Mouse (Mus musculus) E14TG2a.4 (cell line): ENCODE results near the gene Rbfox1.
A peak's percentile ranks its signal among the peaks of the same experiment; 100 is the strongest.

Experiments
- H3K27me3 ChIP-seq: 2 replicates; pipeline ENCODE4 v1.6.1; 2014; ENCODE audit warnings: low read length, control low read depth; ENCODE audit not compliant: insufficient read depth
- H3K36me3 ChIP-seq: 2 replicates; pipeline ENCODE4 v1.6.1; 2014; ENCODE audit warnings: low read length, control low read depth; ENCODE audit not compliant: insufficient read depth
- H3K4me1 ChIP-seq: replicated peaks from 2 replicates; pipeline ENCODE4 v1.6.1; 2014; ENCODE audit warnings: low read depth, low read length, control low read depth
- H3K4me3 ChIP-seq: replicated peaks from 2 replicates; pipeline ENCODE4 v1.5.1; 2014; ENCODE audit warnings: mild to moderate bottlenecking, low read length
- H3K9me3 ChIP-seq: 2 replicates; pipeline ENCODE4 v1.6.1; 2014; ENCODE audit warnings: low read length, control low read depth
- CTCF ChIP-seq: conservative IDR thresholded peaks from 2 replicates; pipeline ENCODE4 v1.5.1; 2014; ENCODE audit warnings: low read length
- NANOG ChIP-seq: IDR thresholded peaks from 2 replicates; pipeline ENCODE4 v1.6.1; 2014; ENCODE audit warnings: borderline replicate concordance, low read length, mixed read lengths
- POU5F1 ChIP-seq: IDR thresholded peaks from 2 replicates; pipeline ENCODE4 v1.6.1; 2014; ENCODE audit warnings: low read length, borderline replicate concordance

Gene Rbfox1

DNA sequence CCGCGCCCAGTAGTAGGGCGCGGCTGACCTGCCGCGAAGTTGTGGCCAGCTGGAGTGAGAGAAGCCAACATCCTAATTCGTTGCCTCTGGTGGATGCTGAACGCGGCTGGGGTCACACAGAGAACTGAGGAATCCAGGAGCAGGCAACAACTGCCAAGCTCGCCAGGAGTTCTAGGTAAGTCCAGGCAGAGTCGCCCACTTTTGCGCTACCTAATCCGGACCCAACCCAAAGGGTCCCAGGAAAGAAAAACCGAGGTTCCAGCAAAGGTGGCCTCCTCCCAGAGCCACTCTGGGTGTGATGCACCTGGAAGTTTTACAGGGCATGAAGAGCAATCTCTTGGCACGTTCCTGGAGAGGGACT, 515 bp downstream of the Rbfox1 start:
- TF ChIP-seq POU5F1 (no peak), NANOG (no peak), CTCF (no peak)
- Histone ChIP-seq H3K27me3 (peaks cover 47% of the 10 kb centered on the region), H3K4me3 (peak overlapping the region; percentile 74), H3K4me1 (peaks cover 17% of the 10 kb centered on the region), H3K36me3 (no peaks in the 10 kb centered on the region), H3K9me3 (no peaks in the 10 kb centered on the region)

DNA sequence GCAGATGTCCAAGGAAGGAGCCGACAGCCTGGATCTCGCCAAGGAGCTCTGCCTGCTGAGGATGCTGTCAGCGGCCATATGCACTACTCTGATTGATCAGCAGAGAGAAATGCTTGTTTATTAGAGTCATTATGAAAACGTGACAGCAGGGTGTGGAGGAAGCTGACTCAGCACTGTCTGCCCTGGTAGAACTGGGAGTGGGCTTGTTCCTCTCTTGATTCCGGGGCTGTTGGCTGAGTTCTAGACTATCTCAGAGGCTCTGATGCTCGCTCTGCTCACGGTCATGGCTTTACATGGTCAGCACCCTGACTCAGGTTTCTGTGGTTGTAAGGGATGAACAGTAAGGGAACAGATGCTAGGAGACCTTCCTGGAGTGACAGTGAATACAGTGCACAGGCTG, 10.4 kb downstream of the Rbfox1 start:
- no peaks in the 10 kb centered on the region for H3K9me3 ChIP-seq
- H3K36me3 ChIP-seq: no peaks in the 10 kb centered on the region
- no peaks in the 10 kb centered on the region for H3K4me1 ChIP-seq
- TF ChIP-seq POU5F1 (no peak), CTCF (no peak), NANOG (no peak)
- no peaks in the 10 kb centered on the region for H3K27me3 ChIP-seq
- no peak overlapping the region for H3K4me3 ChIP-seq

DNA sequence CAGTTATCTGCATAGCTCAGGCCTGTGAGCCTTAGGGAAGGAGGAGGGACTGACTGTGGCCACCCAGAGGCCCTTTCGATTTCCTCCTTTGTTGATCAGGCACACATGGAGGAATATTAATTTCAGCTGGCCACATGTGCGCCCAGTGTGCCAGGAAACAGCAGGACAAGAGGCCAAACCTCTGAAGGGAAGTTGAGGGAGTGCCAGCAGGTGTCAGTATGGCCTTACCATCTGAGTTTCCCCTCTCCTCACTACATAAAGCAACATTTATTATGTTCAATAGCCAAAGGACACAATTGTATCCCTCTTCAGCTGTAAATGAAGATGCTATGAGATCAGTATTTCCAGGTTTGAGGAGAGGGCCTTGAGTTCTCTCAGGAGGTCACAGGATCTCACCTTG, 13.2 kb downstream of the Rbfox1 start:
- H3K9me3 ChIP-seq: no peaks in the 10 kb centered on the region

DNA sequence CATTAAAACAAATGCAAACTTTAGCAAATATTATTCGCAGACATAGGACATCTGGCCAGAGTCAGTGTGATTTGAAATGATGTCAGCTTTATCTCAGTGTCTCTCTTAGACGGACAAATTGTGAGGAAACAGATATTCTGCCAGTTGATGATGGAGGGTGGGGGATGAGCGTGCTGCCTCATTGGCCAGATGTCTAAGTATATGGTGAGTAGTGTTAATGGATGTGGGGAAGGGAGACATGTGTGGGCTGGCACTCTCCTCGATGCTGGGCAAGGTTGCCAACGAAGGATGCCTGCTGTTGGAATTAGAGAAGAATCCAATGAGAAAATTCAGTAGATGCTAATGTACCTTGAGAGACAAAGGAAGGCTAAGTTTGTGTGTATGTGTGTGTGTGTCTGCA, 25.6 kb downstream of the Rbfox1 start:
- no peaks in the 10 kb centered on the region for H3K9me3 ChIP-seq
- H3K4me1 ChIP-seq: no peaks in the 10 kb centered on the region
- no peaks in the 10 kb centered on the region for H3K36me3 ChIP-seq
- H3K27me3 ChIP-seq: no peaks in the 10 kb centered on the region
- no peak overlapping the region for H3K4me3 ChIP-seq
- no peak for TF ChIP-seq CTCF
- no peak for TF ChIP-seq NANOG
- TF ChIP-seq POU5F1: no peak

More for the DNA sequence above, 13.2 kb downstream of the Rbfox1 start:
- no peaks in the 10 kb centered on the region for H3K27me3 ChIP-seq
- H3K36me3 ChIP-seq: no peaks in the 10 kb centered on the region
- no peak for TF ChIP-seq CTCF
- no peaks in the 10 kb centered on the region for H3K4me1 ChIP-seq
- no peak overlapping the region for H3K4me3 ChIP-seq

DNA sequence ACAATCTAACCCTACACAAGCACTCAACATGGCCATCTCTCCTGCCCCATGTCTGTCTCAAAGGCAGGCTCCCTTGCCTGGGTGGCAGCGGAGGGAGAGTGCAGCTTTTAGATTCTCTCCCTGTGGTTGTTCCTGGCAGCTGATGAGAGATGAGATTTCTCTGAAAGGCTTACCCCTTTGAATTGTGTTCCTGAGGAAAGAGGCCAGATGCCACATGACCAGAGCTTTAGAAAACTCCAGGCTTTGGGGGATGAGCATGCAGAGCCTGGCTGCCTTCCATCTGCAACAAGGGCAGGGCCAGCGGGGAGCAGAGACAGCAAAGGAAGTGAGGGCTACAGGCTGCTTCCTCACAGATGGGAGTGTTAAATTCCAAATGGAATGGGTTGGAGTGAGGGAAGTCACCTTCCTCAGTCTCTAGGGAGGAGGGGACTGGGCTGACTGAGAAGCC, 26.7 kb downstream of the Rbfox1 start:
- Histone ChIP-seq H3K27me3 (no peaks in the 10 kb centered on the region), H3K36me3 (no peaks in the 10 kb centered on the region), H3K4me1 (no peaks in the 10 kb centered on the region), H3K9me3 (no peaks in the 10 kb centered on the region), H3K4me3 (no peak overlapping the region)
- no peak for TF ChIP-seq POU5F1
- TF ChIP-seq NANOG: no peak
- no peak for TF ChIP-seq CTCF

DNA sequence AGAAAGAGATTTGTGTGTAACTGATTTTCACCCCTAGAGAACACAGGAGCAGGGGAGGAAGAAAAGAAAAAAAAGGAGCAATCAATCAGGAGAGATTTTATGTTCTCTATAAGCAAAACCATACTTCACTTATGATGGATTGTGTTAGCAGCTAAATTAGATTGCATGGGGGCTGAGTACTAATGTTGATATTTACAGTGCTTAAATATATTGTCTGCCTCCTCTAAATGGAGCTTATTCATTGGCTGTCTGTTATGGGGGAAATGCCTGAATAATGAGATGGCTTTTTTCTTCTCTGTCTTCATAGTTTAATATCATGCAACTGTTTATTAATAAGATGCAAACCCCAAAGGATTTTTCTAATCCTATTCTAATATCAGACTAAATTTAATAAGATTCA, 32.8 kb downstream of the Rbfox1 start:
- Histone ChIP-seq H3K4me3 (no peak overlapping the region), H3K9me3 (no peaks in the 10 kb centered on the region), H3K4me1 (no peaks in the 10 kb centered on the region), H3K27me3 (no peaks in the 10 kb centered on the region), H3K36me3 (no peaks in the 10 kb centered on the region)
- no peak for TF ChIP-seq NANOG
- no peak for TF ChIP-seq CTCF
- no peak for TF ChIP-seq POU5F1

DNA sequence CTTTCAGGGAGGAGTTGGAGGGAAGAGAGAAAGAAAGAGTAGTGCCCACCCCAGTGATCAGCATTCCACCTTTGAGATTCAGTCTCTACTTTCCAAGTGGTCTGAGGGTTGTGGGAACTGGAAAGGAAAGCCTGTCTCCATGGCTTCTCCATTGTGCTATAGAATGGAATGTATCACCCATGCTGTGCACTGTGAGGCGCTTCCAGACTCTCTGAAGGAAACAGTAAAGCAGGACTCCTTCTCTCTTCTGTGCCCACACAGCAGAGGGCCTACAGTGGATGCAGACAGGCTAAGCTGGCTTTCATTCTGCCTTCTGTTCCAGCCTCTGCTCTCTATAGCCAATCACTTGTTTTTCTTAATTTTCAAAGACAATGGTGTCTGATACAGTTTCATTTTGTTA, 41.8 kb downstream of the Rbfox1 start:
- Histone ChIP-seq H3K36me3 (no peaks in the 10 kb centered on the region), H3K27me3 (no peaks in the 10 kb centered on the region), H3K4me1 (peaks cover 19% of the 10 kb centered on the region), H3K9me3 (no peaks in the 10 kb centered on the region), H3K4me3 (no peak overlapping the region)
- TF ChIP-seq POU5F1: no peak
- TF ChIP-seq CTCF: no peak
- no peak for TF ChIP-seq NANOG

DNA sequence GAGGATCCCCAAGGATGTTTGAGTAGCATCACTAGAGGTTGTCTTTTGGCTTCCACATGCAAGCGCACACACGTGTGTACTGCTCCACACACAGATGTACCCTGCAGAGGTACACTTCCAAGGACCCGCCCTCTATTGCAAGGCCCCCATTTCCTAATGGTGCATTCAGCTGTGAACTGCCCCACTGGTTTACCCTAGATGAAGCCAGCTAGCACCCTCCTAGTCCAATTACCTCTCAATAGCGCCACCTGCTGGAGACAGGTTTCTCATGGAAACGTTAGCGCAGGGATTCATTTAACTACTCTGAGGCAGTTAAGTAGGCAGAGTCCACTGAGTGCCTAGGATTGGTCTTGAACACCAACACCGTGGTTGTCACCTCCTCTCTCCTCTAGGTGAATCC, 46.5 kb downstream of the Rbfox1 start:
- no peak overlapping the region for H3K4me3 ChIP-seq
- no peaks in the 10 kb centered on the region for H3K27me3 ChIP-seq
- H3K4me1 ChIP-seq: peaks cover 16% of the 10 kb centered on the region
- no peaks in the 10 kb centered on the region for H3K36me3 ChIP-seq
- TF ChIP-seq CTCF: peak; percentile 70
- TF ChIP-seq POU5F1: no peak
- no peaks in the 10 kb centered on the region for H3K9me3 ChIP-seq

DNA sequence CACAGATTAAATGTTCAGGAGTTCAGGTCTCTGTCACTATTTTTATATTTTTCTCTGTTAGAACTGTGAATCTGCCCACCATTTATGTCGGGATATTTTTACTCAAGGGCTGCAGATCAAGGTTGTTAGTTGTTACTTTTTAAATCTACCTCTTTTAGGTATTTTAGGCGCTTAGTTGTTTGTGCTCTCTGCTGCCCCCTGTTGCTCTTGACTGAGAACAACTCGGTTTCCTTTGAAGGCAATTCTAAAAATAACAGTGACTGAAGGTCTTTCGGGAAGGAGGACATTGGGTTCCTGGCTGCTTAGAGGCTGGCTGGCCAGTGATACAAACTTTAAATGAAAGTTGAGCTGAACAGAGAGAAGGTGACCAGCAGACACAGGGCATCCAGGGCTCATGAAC, 54.9 kb downstream of the Rbfox1 start:
- no peaks in the 10 kb centered on the region for H3K4me1 ChIP-seq
- H3K36me3 ChIP-seq: no peaks in the 10 kb centered on the region
- H3K9me3 ChIP-seq: no peaks in the 10 kb centered on the region
- no peak overlapping the region for H3K4me3 ChIP-seq
- peak; percentile 64 for TF ChIP-seq CTCF
- no peak for TF ChIP-seq POU5F1
- no peaks in the 10 kb centered on the region for H3K27me3 ChIP-seq

DNA sequence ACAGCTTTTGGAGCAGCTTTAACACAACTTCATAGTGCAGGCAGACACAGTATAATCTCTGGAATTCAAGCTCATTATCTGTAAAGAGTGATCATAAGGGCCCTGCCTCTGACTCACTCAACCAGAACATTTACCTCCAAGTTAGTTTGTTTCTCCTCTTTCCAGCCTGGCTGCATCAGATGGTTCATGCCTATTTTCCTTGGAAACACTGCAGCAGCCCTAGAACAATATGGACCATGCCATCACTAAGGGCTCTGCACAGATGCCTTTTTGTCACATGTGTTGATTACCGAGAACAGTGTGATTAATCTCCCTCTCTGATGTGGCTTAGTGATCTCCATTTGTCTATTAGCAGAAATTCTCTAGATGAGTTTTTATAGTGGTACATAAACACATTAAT, 60.5 kb downstream of the Rbfox1 start:
- TF ChIP-seq POU5F1: no peak
- no peak for TF ChIP-seq CTCF
- TF ChIP-seq NANOG: no peak
- Histone ChIP-seq H3K27me3 (no peaks in the 10 kb centered on the region), H3K4me3 (no peak overlapping the region), H3K36me3 (no peaks in the 10 kb centered on the region), H3K9me3 (no peaks in the 10 kb centered on the region), H3K4me1 (no peaks in the 10 kb centered on the region)
